Mouse (Mus musculus): Measurements from ENCODE around the gene Nde1. TPM values are rescaled to one million over a fixed set of nuclear protein-coding genes. Genes with fewer than 3 reads are reported as not detected.

The Nde1 gene
- polyA plus RNA-seq, 1 experiment from 2014 or later = 62.8 TPM

MicroRNAs encoded within 50 kb of the gene (microRNA counts, 519-probe panel; counts per million panel counts)
- microRNA mmu-miR-484 = 3,904 counts per million, percentile 73 among the panel's probes with 10 or more counts

Small RNA genes lying within 50 kb of the gene (microRNA-seq; reads per million reads assigned to microRNA genes)
- not detected for gene Gm27671
- 3,381 reads per million, percentile 88 among the genes with 10 or more reads in this experiment for gene Mir484

Other genes starting within 250 kb of the Nde1 start
- gene 2900011O08Rik, start 176.7 kb upstream of the Nde1 start, polyA plus RNA-seq (2015; fragmentation: Nextera tagmentation; extraction: Ambion mirVana) = 111 and 122 TPM in 2 replicates
- 1.9 and 2.0 TPM in 2 replicates for gene Ifitm7, start 176.4 kb upstream of the Nde1 start, polyA plus RNA-seq (2015; fragmentation: Nextera tagmentation; extraction: Ambion mirVana)
- 18.3 and 18.9 TPM in 2 replicates for gene Marf1, start 76 bp downstream of the Nde1 start, polyA plus RNA-seq (2015; fragmentation: Nextera tagmentation; extraction: Ambion mirVana)
- gene Myh11, start 128.1 kb downstream of the Nde1 start, polyA plus RNA-seq (2015; fragmentation: Nextera tagmentation; extraction: Ambion mirVana) = 0.39 and 0.53 TPM in 2 replicates
- 198 and 214 TPM in 2 replicates for gene Fopnl, start 154.1 kb downstream of the Nde1 start, polyA plus RNA-seq (2015; fragmentation: Nextera tagmentation; extraction: Ambion mirVana)
- gene Abcc1, start 198.3 kb downstream of the Nde1 start, polyA plus RNA-seq (2015; fragmentation: Nextera tagmentation; extraction: Ambion mirVana) = 6.9 and 7.1 TPM in 2 replicates